Mouse (Mus musculus): ENCODE measurements at regions not wholly inside any gene's neighbourhood (a gene's known extent, or its start where the extent isn't known, plus 50 kb on each side); places are given as distances from the start of the nearest gene placed in this dataset.

GRCm38 (mm10) chr10:116655018-116655807 lies 73.9 kb upstream of the Cnot2 start:
- DNase-seq (ENCODE audit: low spot score) (no peak), ATAC-seq (ENCODE audit: extremely low read depth, insufficient number of reproducible peaks, low FRiP score, poor library complexity, severe bottlenecking) (no peak)
- TF ChIP-seq CTCF (IDR thresholded peaks at IDR 0.05; ENCODE audit: low read depth, low read length) (no peak), POLR2AphosphoS5 (IDR thresholded peaks at IDR 0.05; ENCODE audit: insufficient replicate concordance, low read depth, low read length) (no peak), GATA2 (IDR thresholded peaks at IDR 0.05; ENCODE audit: borderline replicate concordance, low read depth, low read length) (no peak), TAL1 (conservative IDR thresholded peaks at IDR 0.05; ENCODE audit: low read depth, low read length) (no peak), GATA1 (IDR thresholded peaks at IDR 0.05; ENCODE audit: borderline replicate concordance, low read length) (no peak)
- no peaks in the 10 kb centered on the region for H3K36me3 ChIP-seq (replicated peaks)
- H3K27me3 ChIP-seq (ENCODE audit: insufficient read depth, low read length) = no peaks in the 10 kb centered on the region
- no peaks in the 10 kb centered on the region for H3K4me1 ChIP-seq (ENCODE audit: insufficient read depth, low read depth, low read length)
- peaks cover 19% of the 10 kb centered on the region for H3K9me3 ChIP-seq (replicated peaks)
- H3K4me3 ChIP-seq (ENCODE audit: low read depth, low read length) = no peak overlapping the region

DNA sequence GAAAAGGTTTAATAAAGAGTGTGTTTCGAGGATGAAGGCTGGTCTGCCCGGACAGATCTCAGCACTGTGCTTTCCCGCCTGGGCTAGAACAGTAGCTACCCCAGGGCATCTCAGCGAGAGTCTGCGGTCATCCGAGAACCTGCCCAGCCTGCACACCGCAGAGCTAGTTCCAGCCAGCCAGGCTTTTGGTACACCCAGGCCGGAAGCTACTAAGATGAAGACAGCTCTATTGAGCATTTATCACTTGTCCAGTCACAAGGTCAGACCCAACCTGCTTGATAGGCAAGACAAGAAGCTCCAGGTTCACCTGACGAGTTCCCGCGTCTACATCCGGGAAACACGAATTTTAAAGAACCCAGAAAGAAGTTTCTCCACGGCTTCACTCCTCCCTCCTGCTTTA lies 72.8 kb upstream of the Cnot2 start:
- no peak for DNase-seq (ENCODE audit: low spot score)
- Histone ChIP-seq H3K4me1 (ENCODE audit: insufficient read depth, low read depth, low read length) (no peaks in the 10 kb centered on the region), H3K36me3 (replicated peaks) (no peaks in the 10 kb centered on the region), H3K9me3 (replicated peaks) (peaks cover 24% of the 10 kb centered on the region), H3K27me3 (ENCODE audit: insufficient read depth, low read length) (no peaks in the 10 kb centered on the region), H3K4me3 (ENCODE audit: low read depth, low read length) (no peak overlapping the region)
- ATAC-seq (ENCODE audit: extremely low read depth, insufficient number of reproducible peaks, low FRiP score, poor library complexity, severe bottlenecking) = no peak
- TF ChIP-seq CTCF (IDR thresholded peaks at IDR 0.05; ENCODE audit: low read depth, low read length) (no peak), GATA2 (IDR thresholded peaks at IDR 0.05; ENCODE audit: borderline replicate concordance, low read depth, low read length) (no peak), POLR2AphosphoS5 (IDR thresholded peaks at IDR 0.05; ENCODE audit: insufficient replicate concordance, low read depth, low read length) (no peak), GATA1 (IDR thresholded peaks at IDR 0.05; ENCODE audit: borderline replicate concordance, low read length) (no peak), TAL1 (conservative IDR thresholded peaks at IDR 0.05; ENCODE audit: low read depth, low read length) (no peak)

DNA sequence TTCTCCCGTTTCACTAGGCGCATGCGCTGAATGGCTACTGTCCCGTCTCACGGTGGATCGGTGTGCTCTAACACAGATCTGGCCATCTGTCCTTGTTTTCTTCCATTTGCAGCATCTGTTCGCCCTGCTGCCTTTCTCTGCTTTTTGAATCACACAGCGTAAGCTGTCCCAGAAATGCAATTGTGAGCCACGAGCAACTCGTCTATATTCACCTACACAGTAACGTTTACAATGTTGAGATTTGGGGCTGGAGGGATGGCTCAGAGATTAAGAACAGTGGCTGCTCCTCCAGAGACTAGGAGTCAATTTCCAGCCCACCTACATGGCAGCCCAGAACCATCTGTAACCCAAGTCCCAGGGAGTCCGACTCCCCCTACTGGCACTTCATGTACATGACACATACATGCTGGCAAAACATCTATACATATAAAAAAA lies 72.2 kb upstream of the Cnot2 start:
- H3K4me3 ChIP-seq (ENCODE audit: low read depth, low read length) = no peak overlapping the region
- no peaks in the 10 kb centered on the region for H3K36me3 ChIP-seq (replicated peaks)
- ATAC-seq (ENCODE audit: extremely low read depth, insufficient number of reproducible peaks, low FRiP score, poor library complexity, severe bottlenecking) (no peak), DNase-seq (ENCODE audit: low spot score) (no peak)
- H3K4me1 ChIP-seq (ENCODE audit: insufficient read depth, low read depth, low read length) = no peaks in the 10 kb centered on the region
- H3K27me3 ChIP-seq (ENCODE audit: insufficient read depth, low read length) = no peaks in the 10 kb centered on the region
- TF ChIP-seq TAL1 (conservative IDR thresholded peaks at IDR 0.05; ENCODE audit: low read depth, low read length) = no peak
- TF ChIP-seq GATA1 (IDR thresholded peaks at IDR 0.05; ENCODE audit: borderline replicate concordance, low read length) = no peak
- TF ChIP-seq GATA2 (IDR thresholded peaks at IDR 0.05; ENCODE audit: borderline replicate concordance, low read depth, low read length) = no peak
- no peak for TF ChIP-seq POLR2AphosphoS5 (IDR thresholded peaks at IDR 0.05; ENCODE audit: insufficient replicate concordance, low read depth, low read length)
- peaks cover 25% of the 10 kb centered on the region for H3K9me3 ChIP-seq (replicated peaks)

GRCm38 (mm10) chr10:116649287-116649686 lies 68.0 kb upstream of the Cnot2 start:
- no peaks in the 10 kb centered on the region for H3K27me3 ChIP-seq (ENCODE audit: insufficient read depth, low read length)
- H3K4me3 ChIP-seq (ENCODE audit: low read depth, low read length) = no peak overlapping the region
- no peaks in the 10 kb centered on the region for H3K36me3 ChIP-seq (replicated peaks)
- TF ChIP-seq POLR2AphosphoS5 (IDR thresholded peaks at IDR 0.05; ENCODE audit: insufficient replicate concordance, low read depth, low read length) (no peak), GATA1 (IDR thresholded peaks at IDR 0.05; ENCODE audit: borderline replicate concordance, low read length) (no peak), TAL1 (conservative IDR thresholded peaks at IDR 0.05; ENCODE audit: low read depth, low read length) (no peak), GATA2 (IDR thresholded peaks at IDR 0.05; ENCODE audit: borderline replicate concordance, low read depth, low read length) (no peak), CTCF (IDR thresholded peaks at IDR 0.05; ENCODE audit: low read depth, low read length) (no peak)
- peaks cover 22% of the 10 kb centered on the region for H3K9me3 ChIP-seq (replicated peaks)
- ATAC-seq (ENCODE audit: extremely low read depth, insufficient number of reproducible peaks, low FRiP score, poor library complexity, severe bottlenecking) (no peak), DNase-seq (ENCODE audit: low spot score) (no peak)
- H3K4me1 ChIP-seq (ENCODE audit: insufficient read depth, low read depth, low read length) = no peaks in the 10 kb centered on the region

- H3K4me1 ChIP-seq (ENCODE audit: insufficient read depth, low read depth, low read length) = no peaks in the 10 kb centered on the region
- H3K4me3 ChIP-seq (ENCODE audit: low read depth, low read length) = no peak overlapping the region
- H3K9me3 ChIP-seq (replicated peaks) = peaks cover 15% of the 10 kb centered on the region
- TF ChIP-seq TAL1 (conservative IDR thresholded peaks at IDR 0.05; ENCODE audit: low read depth, low read length) (no peak), GATA1 (IDR thresholded peaks at IDR 0.05; ENCODE audit: borderline replicate concordance, low read length) (no peak), POLR2AphosphoS5 (IDR thresholded peaks at IDR 0.05; ENCODE audit: insufficient replicate concordance, low read depth, low read length) (no peak), GATA2 (IDR thresholded peaks at IDR 0.05; ENCODE audit: borderline replicate concordance, low read depth, low read length) (no peak), CTCF (IDR thresholded peaks at IDR 0.05; ENCODE audit: low read depth, low read length) (no peak)
- no peak for DNase-seq (ENCODE audit: low spot score)
- no peak for ATAC-seq (ENCODE audit: extremely low read depth, insufficient number of reproducible peaks, low FRiP score, poor library complexity, severe bottlenecking)
- no peaks in the 10 kb centered on the region for H3K27me3 ChIP-seq (ENCODE audit: insufficient read depth, low read length)
- no peaks in the 10 kb centered on the region for H3K36me3 ChIP-seq (replicated peaks)
Observed at GRCm38 (mm10) chr10:116646035-116646434, 64.7 kb upstream of the Cnot2 start.

DNA sequence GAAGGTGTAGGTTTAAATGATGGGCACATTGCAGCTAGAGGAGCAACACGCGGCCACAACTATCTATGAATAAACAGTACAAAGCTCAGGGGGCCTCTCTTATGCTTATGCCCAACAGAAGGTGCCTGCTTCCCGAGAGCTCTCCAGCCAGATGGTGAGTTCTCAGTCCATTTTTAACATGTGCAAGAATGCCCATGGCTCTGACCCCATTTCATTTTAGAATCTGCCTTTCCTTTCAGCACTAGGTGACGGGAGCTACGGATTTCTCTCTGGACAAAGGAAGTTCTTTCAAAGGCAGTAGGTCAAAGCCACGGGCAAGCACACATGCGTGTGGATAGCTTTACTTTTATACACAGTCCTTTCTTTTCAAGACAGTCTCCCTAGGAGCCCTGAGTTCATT lies 64.3 kb upstream of the Cnot2 start:
- H3K36me3 ChIP-seq (replicated peaks) = no peaks in the 10 kb centered on the region
- no peaks in the 10 kb centered on the region for H3K27me3 ChIP-seq (ENCODE audit: insufficient read depth, low read length)
- peaks cover 14% of the 10 kb centered on the region for H3K9me3 ChIP-seq (replicated peaks)
- ATAC-seq (ENCODE audit: extremely low read depth, insufficient number of reproducible peaks, low FRiP score, poor library complexity, severe bottlenecking) (no peak), DNase-seq (ENCODE audit: low spot score) (no peak)
- no peak overlapping the region for H3K4me3 ChIP-seq (ENCODE audit: low read depth, low read length)
- TF ChIP-seq GATA2 (IDR thresholded peaks at IDR 0.05; ENCODE audit: borderline replicate concordance, low read depth, low read length) = no peak
- no peak for TF ChIP-seq TAL1 (conservative IDR thresholded peaks at IDR 0.05; ENCODE audit: low read depth, low read length)
- no peak for TF ChIP-seq CTCF (IDR thresholded peaks at IDR 0.05; ENCODE audit: low read depth, low read length)
- H3K4me1 ChIP-seq (ENCODE audit: insufficient read depth, low read depth, low read length) = no peaks in the 10 kb centered on the region
